Comparison of ENCODE assay signal across 8 mouse cellular contexts in genomic region chr6:29278513-29279267, GRCm38 (mm10). TPM values are rescaled to one million over a fixed set of nuclear protein-coding genes. Genes with fewer than 3 reads are reported as not detected.
DNase-seq lines count a peak whose midpoint lies in the region; ATAC-seq and TF ChIP-seq lines count a peak whose summit lies in the region.
"Had no signal": no experiment of that assay in that cellular context is flagged by ENCODE, and none has a peak within 500 bp of the region (broad histone marks: within the 10 kb centered on the region; RNA-seq: fewer than 3 reads in every experiment).

No protein-coding gene starts in this region.

- DNase-seq in A20 (ENCODE audit: low read depth, low spot score): peak; percentile 75
- peak; percentile 71 for DNase-seq in CH12.LX (ENCODE audit: extremely low read depth)
- DNase-seq in cerebellum, adult 2 months: peak; percentile 23 to 61
- peak; percentile 44 to 57 for DNase-seq in heart, adult 9 months (ENCODE audit: low spot score in 2 of 2)
- DNase-seq in liver, postnatal 0 days: peak; percentile 75

- H3K4me2 ChIP-seq in CH12.LX (ENCODE audit: insufficient read depth, low read depth, poor library complexity, severe bottlenecking): no peak overlapping the region
- no peak overlapping the region for H3K4me2 ChIP-seq in kidney, embryonic 15.5 days
- no peak overlapping the region for H3K4me2 ChIP-seq in liver, postnatal 0 days (ENCODE audit: low read depth, low read length)
- no peak overlapping the region for H3K4me2 ChIP-seq in neural tube, embryonic 14.5 days (ENCODE audit: low read depth, low read length)
- H3K4me2 ChIP-seq: limb, embryonic 13.5 days had no signal

- H3K4me3 ChIP-seq in CH12.LX (replicated peaks in 1 of 3; ENCODE audit: low read depth in 2 of 3, low read length in 2 of 3, poor library complexity in 1 of 3): no peak overlapping the region
- no peak overlapping the region for H3K4me3 ChIP-seq in cerebellum, adult 2 months (replicated peaks; ENCODE audit: insufficient read depth, low read depth, low read length)
- no peak overlapping the region for H3K4me3 ChIP-seq in kidney, embryonic 15.5 days (replicated peaks)
- no peak overlapping the region for H3K4me3 ChIP-seq in liver, postnatal 0 days (ENCODE audit: low read depth, low read length)
- H3K4me3 ChIP-seq in neural tube, embryonic 14.5 days (ENCODE audit: low read depth, low read length): no peak overlapping the region
- H3K4me3 ChIP-seq: limb, embryonic 13.5 days had no signal

- H3K36me3 ChIP-seq in CH12.LX (replicated peaks in 1 of 2; ENCODE audit: control insufficient read depth in 1 of 2, insufficient read depth in 1 of 2, low read length in 1 of 2): peaks cover 8 to 32% of the 10 kb centered on the region in 2 experiments
- peaks cover 10% of the 10 kb centered on the region; the same call in 1 of the 2 replicates for H3K36me3 ChIP-seq in kidney, embryonic 15.5 days
- peaks cover 9% of the 10 kb centered on the region; the same call in 1 of the 2 replicates for H3K36me3 ChIP-seq in liver, postnatal 0 days (replicated peaks; ENCODE audit: insufficient read depth, low read length)
- no peaks in the 10 kb centered on the region for H3K36me3 ChIP-seq in neural tube, embryonic 14.5 days (ENCODE audit: control insufficient read depth, insufficient read depth, low read length)

- H3K9ac ChIP-seq in CH12.LX (ENCODE audit: insufficient read depth, low read depth): no peak overlapping the region
- H3K9ac ChIP-seq in kidney, embryonic 15.5 days: no peak overlapping the region
- H3K9ac ChIP-seq in liver, postnatal 0 days (replicated peaks): no peak overlapping the region
- no peak overlapping the region for H3K9ac ChIP-seq in neural tube, embryonic 14.5 days (replicated peaks; ENCODE audit: low read depth, low read length)
- H3K9ac ChIP-seq: limb, embryonic 13.5 days had no signal

- ATAC-seq in kidney, embryonic 15.5 days (replicated peaks; ENCODE audit: low FRiP score): peak; percentile 40; the same call in 1 of the 2 replicates
- ATAC-seq in liver, postnatal 0 days: peak; percentile 93
- ATAC-seq in neural tube, embryonic 14.5 days (ENCODE audit: low read depth): peak; percentile 61; the same call in 1 of the 2 replicates

- TF ChIP-seq RAD21 in CH12.LX (IDR thresholded peaks at IDR 0.05; ENCODE audit: low read depth, low read length): peak; percentile 80

- 31% methylated on average over 8 of the region's 8 CpGs for WGBS in cerebellum, adult 2 months
- WGBS in kidney, embryonic 15.5 days: 36% methylated on average over 8 of the region's 8 CpGs
- 25% methylated on average over 8 of the region's 8 CpGs for WGBS in liver, postnatal 0 days (ENCODE audit: insufficient replicate concordance)
- 42% methylated on average over 8 of the region's 8 CpGs for WGBS in neural tube, embryonic 14.5 days

- H3K9me3 ChIP-seq in CH12.LX (replicated peaks; ENCODE audit: low read length): no peaks in the 10 kb centered on the region
- H3K9me3 ChIP-seq in kidney, embryonic 15.5 days (replicated peaks): no peaks in the 10 kb centered on the region
- H3K9me3 ChIP-seq in liver, postnatal 0 days (ENCODE audit: low read length): no peaks in the 10 kb centered on the region
- no peaks in the 10 kb centered on the region for H3K9me3 ChIP-seq in neural tube, embryonic 14.5 days (ENCODE audit: control insufficient read depth, low read length)
- H3K9me3 ChIP-seq: limb, embryonic 13.5 days had no signal

- peak; percentile 52 to 86 for TF ChIP-seq CTCF in CH12.LX (conservative IDR thresholded peaks at IDR 0.05 in 1 of 2, IDR thresholded peaks at IDR 0.05 in 1 of 2; ENCODE audit: low read depth in 2 of 2, low read length in 2 of 2)
- peak; percentile 42; the same call in 1 of the 2 replicates for TF ChIP-seq CTCF in cerebellum, adult 2 months (IDR thresholded peaks at IDR 0.05; ENCODE audit: borderline replicate concordance, insufficient read depth, low read depth, low read length)
- TF ChIP-seq CTCF in liver, postnatal 0 days (IDR thresholded peaks at IDR 0.05; ENCODE audit: low read depth): peak; percentile 83

- H3K4me1 ChIP-seq in CH12.LX (ENCODE audit: control insufficient read depth in 1 of 2, insufficient read depth in 2 of 2): peaks cover 0 to 14% of the 10 kb centered on the region in 2 experiments; a peak in 3 of 4 replicates
- H3K4me1 ChIP-seq in cerebellum, adult 2 months (ENCODE audit: control insufficient read depth, insufficient read depth, low read length): no peaks in the 10 kb centered on the region
- peaks cover 4% of the 10 kb centered on the region; the same call in 1 of the 2 replicates for H3K4me1 ChIP-seq in kidney, embryonic 15.5 days
- peaks cover 15% of the 10 kb centered on the region for H3K4me1 ChIP-seq in liver, postnatal 0 days (ENCODE audit: insufficient read depth)
- no peaks in the 10 kb centered on the region for H3K4me1 ChIP-seq in neural tube, embryonic 14.5 days (ENCODE audit: control insufficient read depth, insufficient read depth, low read length)

- no peak for TF ChIP-seq POLR2A in CH12.LX (IDR thresholded peaks at IDR 0.05; ENCODE audit: low read depth, low read length)
- no peak for TF ChIP-seq POLR2A in cerebellum, adult 2 months (IDR thresholded peaks at IDR 0.05; ENCODE audit: borderline replicate concordance, insufficient read depth, low read length)

- dilution Hi-C loops in CH12.LX (cut with MboI; ENCODE audit: extremely low pct_ligation_motif_present, extremely low pct_unique_long_range_greater_than_20kb, low sequenced_read_pairs): no loop called here

- peaks cover 6% of the 10 kb centered on the region; the same call in 1 of the 2 replicates for H3K79me2 ChIP-seq in CH12.LX (replicated peaks; ENCODE audit: control insufficient read depth, extremely low read depth, insufficient read depth, poor library complexity, severe bottlenecking)

- in situ Hi-C loops in CH12.LX (cut with MboI; ENCODE audit: low pct_ligation_motif_present, low pct_unique_long_range_greater_than_20kb, low sequenced_read_pairs): loop anchor here (5.0 to 10.0 kb wide), 3 partner anchors 36 to 111 kb away; partner anchors contain the start of gene Rbm28

- no peak overlapping the region for H3K27ac ChIP-seq in CH12.LX (ENCODE audit: insufficient read depth, low read depth)
- no peak overlapping the region for H3K27ac ChIP-seq in cerebellum, adult 2 months (ENCODE audit: insufficient read depth, low read length)
- peak overlapping the region; percentile 30; the same call in 1 of the 2 replicates for H3K27ac ChIP-seq in kidney, embryonic 15.5 days
- peak overlapping the region; percentile 61 for H3K27ac ChIP-seq in liver, postnatal 0 days (ENCODE audit: low read depth)
- H3K27ac ChIP-seq in neural tube, embryonic 14.5 days (ENCODE audit: low read depth, low read length): no peak overlapping the region
- H3K27ac ChIP-seq: limb, embryonic 13.5 days had no signal

- no peak for TF ChIP-seq EP300 in CH12.LX (IDR thresholded peaks at IDR 0.05; ENCODE audit: low read length)
- TF ChIP-seq EP300 in liver, postnatal 0 days (IDR thresholded peaks at IDR 0.05; ENCODE audit: low read depth): no peak

- H3K27me3 ChIP-seq in CH12.LX (replicated peaks): no peaks in the 10 kb centered on the region
- no peaks in the 10 kb centered on the region for H3K27me3 ChIP-seq in cerebellum, adult 2 months (ENCODE audit: control insufficient read depth, insufficient read depth, low read length)
- H3K27me3 ChIP-seq in kidney, embryonic 15.5 days: no peaks in the 10 kb centered on the region
- no peaks in the 10 kb centered on the region for H3K27me3 ChIP-seq in liver, postnatal 0 days (ENCODE audit: insufficient read depth, low read length)
- no peaks in the 10 kb centered on the region for H3K27me3 ChIP-seq in neural tube, embryonic 14.5 days (ENCODE audit: control insufficient read depth, insufficient read depth, low read length)
- H3K27me3 ChIP-seq: limb, embryonic 13.5 days had no signal

TF ChIP-seq in CH12.LX, 34 proteins besides CTCF, POLR2A, EP300 and RAD21 (continues in another document):
- TF ChIP-seq ETS1 (conservative IDR thresholded peaks at IDR 0.05; ENCODE audit: low read depth, low read length) (no peak), SMC3 (IDR thresholded peaks at IDR 0.05; ENCODE audit: low read depth, low read length) (peak; percentile 76), RCOR1 (conservative IDR thresholded peaks at IDR 0.05; ENCODE audit: low read depth, low read length) (no peak), ZC3H11A (IDR thresholded peaks at IDR 0.05; ENCODE audit: low read depth, low read length) (peak; percentile 40; the same call in 1 of the 2 replicates), E2F4 (IDR thresholded peaks at IDR 0.05; ENCODE audit: insufficient replicate concordance, low read depth, low read length) (no peak), MAFK (IDR thresholded peaks at IDR 0.05; ENCODE audit: insufficient replicate concordance, low read length) (no peak), CHD2 (IDR thresholded peaks at IDR 0.05; ENCODE audit: low read length) (no peak), MYC (IDR thresholded peaks at IDR 0.05; ENCODE audit: low read depth, low read length) (no peak)

RNA-seq across cellular contexts. Expression of gene Fam71f2, which starts 0.7 kb away (rescaled TPM):
- total RNA-seq in CH12.LX (2012; rRNA removed): 0.29 and 0.30 TPM in 2 replicates
- 0.34 TPM in 1 of 2 replicates, not detected in the other for total RNA-seq in CH12.LX (2014; rRNA removed)
- polyA plus RNA-seq in CH12.LX (2012; ENCODE audit: insufficient read length, low read depth): 0.23 TPM in 1 of 2 replicates, not detected in the other
- polyA plus RNA-seq in cerebellum, adult 2 months (2012; rRNA removed): 1.1 TPM in 2 replicates
- polyA plus RNA-seq in kidney, embryonic 15.5 days (2015; fragmentation: Nextera tagmentation; extraction: Ambion mirVana): 0.28 and 0.32 TPM in 2 replicates
- 0.11 and 0.28 TPM in 2 replicates for polyA plus RNA-seq in liver, postnatal 0 days (2015; fragmentation: Nextera tagmentation; extraction: Ambion mirVana)
- 0.44 and 0.64 TPM in 2 replicates for polyA plus RNA-seq in neural tube, embryonic 14.5 days (2014; fragmentation: Nextera tagmentation; extraction: Ambion mirVana)

RNA-seq across cellular contexts. Expression of gene Hilpda, which starts 6.4 kb away (rescaled TPM):
- total RNA-seq in CH12.LX (2012; rRNA removed) (14.6 and 23.7 TPM in 2 replicates), CH12.LX (2014; rRNA removed) (40.0 and 52.3 TPM in 2 replicates)
- 10.5 and 11.1 TPM in 2 replicates for polyA plus RNA-seq in CH12.LX (2012; ENCODE audit: insufficient read length, low read depth)
- polyA plus RNA-seq in cerebellum, adult 2 months (2012; rRNA removed): 10.2 and 11.2 TPM in 2 replicates
- 30.2 and 33.2 TPM in 2 replicates for polyA plus RNA-seq in kidney, embryonic 15.5 days (2015; fragmentation: Nextera tagmentation; extraction: Ambion mirVana)
- 24.1 and 29.0 TPM in 2 replicates for polyA plus RNA-seq in liver, postnatal 0 days (2015; fragmentation: Nextera tagmentation; extraction: Ambion mirVana)
- polyA plus RNA-seq in neural tube, embryonic 14.5 days (2014; fragmentation: Nextera tagmentation; extraction: Ambion mirVana): 27.9 and 30.3 TPM in 2 replicates

RNA-seq across cellular contexts. Expression of gene Fam71f1, which starts 40.2 kb away (rescaled TPM):
- total RNA-seq in CH12.LX (2012; rRNA removed) (not detected in 2 replicates), CH12.LX (2014; rRNA removed) (not detected in 2 replicates)
- polyA plus RNA-seq in CH12.LX (2012; ENCODE audit: insufficient read length, low read depth): not detected in 2 replicates
- polyA plus RNA-seq in cerebellum, adult 2 months (2012; rRNA removed): not detected in 2 replicates
- polyA plus RNA-seq in kidney, embryonic 15.5 days (2015; fragmentation: Nextera tagmentation; extraction: Ambion mirVana): 0.12 and 0.22 TPM in 2 replicates
- polyA plus RNA-seq in liver, postnatal 0 days (2015; fragmentation: Nextera tagmentation; extraction: Ambion mirVana): not detected in 2 replicates
- polyA plus RNA-seq in neural tube, embryonic 14.5 days (2014; fragmentation: Nextera tagmentation; extraction: Ambion mirVana): not detected in 2 replicates

Comparison
In these comparisons a context has a peak if more than half of its experiments do, and no peak if none do; other contexts are left out.
1. H3K27ac ChIP-seq: peak in kidney, embryonic 15.5 days (single experiment) and liver, postnatal 0 days (single experiment); none in CH12.LX (single experiment), cerebellum, adult 2 months (single experiment) and neural tube, embryonic 14.5 days (single experiment).
2. ATAC-seq: peak in every context shown above with its lines; median percentile 93 in liver, postnatal 0 days; 61 in neural tube, embryonic 14.5 days; 40 in kidney, embryonic 15.5 days.
3. Peak in every context shown above with its lines, with median percentiles within 50 percentile points of each other: DNase-seq and CTCF ChIP-seq.